Mouse (Mus musculus) adipose tissue, adult 10 weeks (tissue): ENCODE measurements around the gene Ssx2ip. TPM values are rescaled to one million over a fixed set of nuclear protein-coding genes. Genes with fewer than 3 reads are reported as not detected.

ENCODE experiments used
- polyA plus RNA-seq: library from polyadenylated mRNA; stranded (reverse); fragments of 350-450 nt; fragmentation: Illumina TruSeq; extraction: RNeasy Lipid Tissue Mini Kit (QIAGEN cat#74804); gene quantifications from one replicate; pipeline ENCODE4 v1.2.3, GENCODE M21; 2014; ENCODE audit warnings: low read depth, low replicate concordance

The Ssx2ip gene
- polyA plus RNA-seq, result 25.8 TPM

GRCm38 (mm10) chr3:146404311-146405201, at the start of gene Ssx2ip:
Gene Ssx2ip (plus strand): TSS chr3:146404642.

GRCm38 (mm10) chr3:146449745-146450250, 45.4 kb downstream of the Ssx2ip start, which contains the start of gene Ctbs:
Gene Ctbs (plus strand): TSS chr3:146449795.

Other genes with a start within 250 kb of the Ssx2ip start
- gene Lpar3, start 183.7 kb upstream of the Ssx2ip start, polyA plus RNA-seq, result 0.82 TPM
- gene Ctbs, start 45.2 kb downstream of the Ssx2ip start, polyA plus RNA-seq, result 14.7 TPM
- 14.6 TPM for gene Spata1, start 95.1 kb downstream of the Ssx2ip start, polyA plus RNA-seq
- 632 TPM for gene Gng5, start 95.2 kb downstream of the Ssx2ip start, polyA plus RNA-seq
- gene Rpf1, start 116.8 kb downstream of the Ssx2ip start, polyA plus RNA-seq, result 27.2 TPM
- 4.8 TPM for gene Uox, start 165.8 kb downstream of the Ssx2ip start, polyA plus RNA-seq
- gene Dnase2b, start 211.0 kb downstream of the Ssx2ip start, polyA plus RNA-seq, result 1.1 TPM
- gene 4930503B20Rik, start 246.7 kb downstream of the Ssx2ip start, polyA plus RNA-seq, result 11.2 TPM